Mouse (Mus musculus) layer of hippocampus, adult 9-10 months (tissue): ENCODE measurements around the gene Tcl1b2.
"Not testable (repeated sequence)": the region's sequence is repeated elsewhere in the genome, so short reads cannot be mapped to it uniquely, and the experiment has no call there.

Experiments
- DNase-seq: peaks from one replicate; pipeline ENCODE4 v3.0.0; 2022; ENCODE audit warnings: low spot score

The Tcl1b2 gene

GRCm38 (mm10) chr12:105173366-105173765, 27.6 kb downstream of the Tcl1b2 start:
- DNase-seq: no peak

DNA sequence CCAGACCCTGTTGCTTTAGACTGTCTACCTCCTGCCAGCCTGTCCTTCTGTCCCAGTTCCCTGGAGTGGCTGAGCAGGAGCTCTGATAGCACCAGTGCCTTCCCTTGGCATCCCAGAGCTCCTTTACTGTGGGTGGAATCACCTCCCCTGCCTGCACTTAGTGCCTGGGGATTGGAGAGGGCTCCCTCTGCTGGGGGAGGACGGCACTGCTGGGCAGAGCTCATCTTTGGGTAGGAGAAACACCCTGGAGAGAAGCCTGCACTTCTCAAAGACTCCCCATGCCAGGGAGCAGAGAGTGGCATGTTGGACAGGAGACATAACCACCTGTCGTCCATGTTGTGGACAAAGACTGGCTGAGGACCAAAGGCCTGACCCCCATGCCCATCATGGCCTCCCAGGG, 28.5 kb downstream of the Tcl1b2 start:
- peak; percentile 17 for DNase-seq

- DNase-seq: not testable (repeated sequence)
Observed at GRCm38 (mm10) chr12:105176044-105176443, 30.2 kb downstream of the Tcl1b2 start, which contains the start of gene Tcl1b5. Tcl1b5 (plus strand) TSS chr12:105176344.

DNA sequence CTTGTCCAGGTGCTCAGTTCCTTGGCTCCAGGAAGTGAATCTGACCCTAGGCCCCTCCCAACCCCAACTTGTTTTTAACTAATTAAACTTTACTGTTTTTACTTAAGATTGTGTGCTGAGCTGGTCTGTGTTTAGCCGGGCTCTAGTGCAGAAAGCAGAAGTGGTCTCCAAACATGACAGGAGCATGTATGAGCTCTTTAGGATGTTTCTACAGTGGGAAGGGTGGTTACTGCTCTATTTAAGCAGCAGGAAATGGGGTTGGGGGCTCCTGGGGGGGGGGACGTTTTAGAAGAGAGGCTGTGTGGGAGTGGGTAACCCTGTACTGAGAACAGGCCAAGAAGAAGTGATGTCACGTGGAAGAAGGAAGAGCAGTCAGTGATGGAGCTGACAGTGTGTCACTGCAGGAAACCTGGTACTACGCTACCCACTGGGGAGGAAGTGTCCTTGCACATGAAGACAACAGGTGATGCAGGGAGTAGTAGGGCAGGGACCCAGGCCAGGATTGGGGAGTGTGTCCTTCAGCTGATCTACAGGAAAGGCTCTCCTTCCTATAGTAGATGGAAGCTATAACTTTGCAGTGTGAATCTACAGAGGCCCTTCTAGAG, 35.3 kb downstream of the Tcl1b2 start:
- not testable (repeated sequence) for DNase-seq

DNA sequence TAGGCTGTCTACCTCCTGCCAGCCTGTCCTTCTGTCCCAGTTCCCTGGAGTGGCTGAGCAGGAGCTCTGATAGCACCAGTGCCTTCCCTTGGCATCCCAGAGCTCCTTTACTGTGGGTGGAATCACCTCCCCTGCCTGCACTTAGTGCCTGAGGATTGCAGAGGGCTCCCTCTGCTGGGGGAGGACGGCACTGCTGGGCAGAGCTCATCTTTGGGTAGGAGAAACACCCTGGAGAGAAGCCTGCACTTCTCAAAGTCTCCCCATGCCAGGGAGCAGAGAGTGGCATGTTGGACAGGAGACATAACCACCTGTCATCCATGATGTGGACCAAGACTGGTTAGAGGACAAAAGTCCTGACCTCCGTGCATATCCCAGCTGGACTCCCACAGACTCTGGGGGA, 43.2 kb downstream of the Tcl1b2 start:
- DNase-seq: not testable (repeated sequence)

- DNase-seq: not testable (repeated sequence)
Observed at GRCm38 (mm10) chr12:105190743-105191142, 44.9 kb downstream of the Tcl1b2 start, which contains the start of gene Tcl1b3. Tcl1b3 (plus strand) TSS chr12:105191043.

DNA sequence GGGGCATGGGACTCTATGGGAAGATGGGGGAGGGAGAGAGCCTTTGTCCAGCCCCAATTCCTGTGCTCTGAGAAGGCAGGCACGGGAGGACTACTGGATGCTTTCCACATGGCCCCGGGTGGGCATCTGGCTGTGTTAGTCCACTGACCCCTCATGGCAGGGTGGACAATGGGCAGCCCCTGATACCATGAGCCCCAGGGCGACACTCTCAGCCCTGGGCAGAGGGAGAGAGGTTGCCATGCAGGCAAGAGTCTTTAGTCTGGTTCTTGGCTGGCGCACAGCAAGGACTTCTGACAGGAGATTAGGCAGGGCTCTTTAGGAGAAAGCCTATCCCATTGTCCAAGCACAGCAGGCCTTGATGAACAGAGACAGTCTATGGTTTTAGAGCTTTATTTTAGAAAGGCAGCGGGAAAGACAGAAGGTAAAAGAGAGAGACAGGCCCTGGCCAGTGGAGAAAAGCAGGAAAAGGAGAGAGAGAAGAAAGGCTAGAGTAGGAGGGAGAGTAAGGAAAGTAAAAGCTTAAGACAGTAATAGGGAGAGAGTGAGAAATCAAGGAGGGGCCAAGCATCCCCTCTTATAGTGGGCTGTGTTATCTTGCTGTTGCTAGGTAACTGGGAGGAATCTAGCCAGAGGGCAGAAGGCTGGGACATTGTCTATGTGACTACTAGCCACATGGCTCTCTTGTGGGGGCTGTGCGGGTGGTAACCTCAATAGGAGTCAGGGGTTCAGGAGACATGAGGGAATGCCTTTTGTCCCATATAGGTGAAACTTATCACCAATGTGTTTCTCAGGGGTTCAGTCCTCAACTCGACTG, 54.1 kb downstream of the Tcl1b2 start:
- DNase-seq: not testable (repeated sequence)

GRCm38 (mm10) chr12:105201657-105202056, 55.8 kb downstream of the Tcl1b2 start, which contains the start of gene Tcl1b4:
Tcl1b4 (plus strand) TSS chr12:105201957.
- not testable (repeated sequence) for DNase-seq
